Mouse (Mus musculus) G1E (cell line): Measurements from ENCODE around the gene Eef1akmt3. TPM values are rescaled to one million over a fixed set of nuclear protein-coding genes. Genes with fewer than 3 reads are reported as not detected.

Experiments
- ATAC-seq: 2 replicates; pipeline ENCODE4 v1.8.0; 2016; ENCODE audit warnings: mild to moderate bottlenecking; ENCODE audit not compliant: insufficient number of reproducible peaks, poor library complexity, low FRiP score, severe bottlenecking; ENCODE audit errors: extremely low read depth
- DNase-seq: peaks from one replicate; pipeline ENCODE4 v3.0.0; 2012; ENCODE audit warnings: low spot score
- H3K27me3 ChIP-seq: 2 replicates; pipeline ENCODE4 v1.6.1; 2012; ENCODE audit warnings: mild to moderate bottlenecking, low read length, inconsistent platforms; ENCODE audit not compliant: insufficient read depth
- H3K36me3 ChIP-seq: replicated peaks from 2 replicates; pipeline ENCODE3; 2012; ENCODE audit warnings: mild to moderate bottlenecking, inconsistent platforms
- H3K4me1 ChIP-seq: 2 replicates; pipeline ENCODE4 v1.6.1; 2012; ENCODE audit warnings: low read depth, low read length, inconsistent platforms, mixed read lengths; ENCODE audit not compliant: insufficient read depth
- H3K4me3 ChIP-seq: 2 replicates; pipeline ENCODE4 v1.5.1; 2012; ENCODE audit warnings: low read depth, mild to moderate bottlenecking, inconsistent platforms, low read length, moderate library complexity, mixed read lengths
- H3K9me3 ChIP-seq: replicated peaks from 2 replicates; pipeline ENCODE4 v1.6.1; 2012; ENCODE audit warnings: inconsistent platforms
- CTCF ChIP-seq: IDR thresholded peaks from 2 replicates; pipeline ENCODE4 v1.5.1; 2012; ENCODE audit warnings: low read depth, low read length, inconsistent platforms, mixed read lengths
- GATA1 ChIP-seq: IDR thresholded peaks from 2 replicates; pipeline ENCODE4 v1.6.1; 2012; ENCODE audit warnings: borderline replicate concordance, low read length, inconsistent platforms, mixed read lengths
- GATA2 ChIP-seq: IDR thresholded peaks from 2 replicates; pipeline ENCODE4 v1.6.1; 2012; ENCODE audit warnings: low read depth, low read length, inconsistent platforms, borderline replicate concordance
- POLR2AphosphoS5 ChIP-seq: IDR thresholded peaks from 2 replicates; pipeline ENCODE4 v1.6.1; 2012; ENCODE audit warnings: low read depth, low read length, inconsistent platforms; ENCODE audit not compliant: insufficient replicate concordance
- TAL1 ChIP-seq: conservative IDR thresholded peaks from 2 replicates; pipeline ENCODE4 v1.6.1; 2012; ENCODE audit warnings: low read depth, low read length, inconsistent platforms, mixed read lengths
- polyA plus RNA-seq: library from polyadenylated mRNA; stranded (reverse); fragments of >175 nt; gene quantifications from 2 replicates; pipeline ENCODE4 v1.2.3, GENCODE M21; 2012
- total RNA-seq, 2 experiments: library from RNA; stranded (forward) in 1 of 2; stranded (reverse) in 1 of 2; fragments of 200-1000 nt in 1 of 2; fragments of >200 nt in 1 of 2; fragmentation: Nextera tagmentation in 1 of 2; gene quantifications; 2 replicates each; pipeline ENCODE4 v1.2.3; 2014 to 2017

The Eef1akmt3 gene
- total and polyA plus RNA-seq, 3 experiments = 0.11 to 0.68 (median 0.17) TPM

DNA sequence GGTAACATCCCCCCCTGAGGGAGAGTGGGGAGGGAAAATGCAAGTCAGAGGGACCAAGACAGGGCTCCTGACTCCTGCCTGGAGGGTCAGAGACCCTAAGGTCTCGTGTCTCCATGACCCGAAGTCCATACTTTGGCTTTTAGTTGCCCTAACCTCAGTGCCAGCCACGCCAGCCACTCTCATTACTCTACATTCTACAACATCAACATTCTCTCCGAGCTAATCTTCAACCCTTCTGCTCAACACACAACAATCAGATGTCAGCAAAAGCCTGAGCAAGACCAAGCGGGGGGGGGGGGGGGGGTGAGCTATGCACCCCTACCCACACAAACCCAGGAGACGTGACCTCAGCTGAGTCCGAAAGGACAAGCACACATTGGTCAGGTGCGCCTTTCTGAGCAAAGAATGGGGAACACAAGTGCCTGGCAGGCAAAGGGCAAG lies 8.0 kb downstream of the Eef1akmt3 start:
- Histone ChIP-seq H3K27me3 (peaks cover 17% of the 10 kb centered on the region; the same call in 1 of the 2 replicates), H3K36me3 (peaks cover 11% of the 10 kb centered on the region), H3K4me1 (peaks cover 15% of the 10 kb centered on the region), H3K4me3 (no peak overlapping the region), H3K9me3 (no peaks in the 10 kb centered on the region)
- no peak for TF ChIP-seq CTCF
- no peak for TF ChIP-seq POLR2AphosphoS5
- TF ChIP-seq TAL1 = no peak
- no peak for TF ChIP-seq GATA1
- no peak for TF ChIP-seq GATA2
- no peak for DNase-seq
- no peak for ATAC-seq

GRCm38 (mm10) chr10:127030336-127031296 lies 10.7 kb downstream of the Eef1akmt3 start, which contains the start of gene Tsfm:
TSS of gene Tsfm (minus strand) at chr10:127030840.
- Histone ChIP-seq H3K36me3 (peaks cover 37% of the 10 kb centered on the region), H3K9me3 (no peaks in the 10 kb centered on the region), H3K4me3 (peak within 1 kb of the TSS; percentile 95), H3K4me1 (peaks cover 15% of the 10 kb centered on the region), H3K27me3 (peaks cover 4% of the 10 kb centered on the region; the same call in 1 of the 2 replicates)
- no peak for TF ChIP-seq GATA2
- TF ChIP-seq CTCF = peak; percentile 87
- DNase-seq (peak; percentile 89), ATAC-seq (peak; percentile 74)

- no peak overlapping the region for H3K4me3 ChIP-seq
- TF ChIP-seq POLR2AphosphoS5 (no peak), CTCF (no peak), TAL1 (no peak), GATA2 (no peak), GATA1 (no peak)
- peaks cover 31% of the 10 kb centered on the region for H3K36me3 ChIP-seq
- ATAC-seq (no peak), DNase-seq (no peak)
- no peaks in the 10 kb centered on the region for H3K9me3 ChIP-seq
- H3K27me3 ChIP-seq = peaks cover 28% of the 10 kb centered on the region
- no peaks in the 10 kb centered on the region; the same call in 1 of the 2 replicates for H3K4me1 ChIP-seq
Measured at GRCm38 (mm10) chr10:127018422-127018821, 22.9 kb downstream of the Eef1akmt3 start.

DNA sequence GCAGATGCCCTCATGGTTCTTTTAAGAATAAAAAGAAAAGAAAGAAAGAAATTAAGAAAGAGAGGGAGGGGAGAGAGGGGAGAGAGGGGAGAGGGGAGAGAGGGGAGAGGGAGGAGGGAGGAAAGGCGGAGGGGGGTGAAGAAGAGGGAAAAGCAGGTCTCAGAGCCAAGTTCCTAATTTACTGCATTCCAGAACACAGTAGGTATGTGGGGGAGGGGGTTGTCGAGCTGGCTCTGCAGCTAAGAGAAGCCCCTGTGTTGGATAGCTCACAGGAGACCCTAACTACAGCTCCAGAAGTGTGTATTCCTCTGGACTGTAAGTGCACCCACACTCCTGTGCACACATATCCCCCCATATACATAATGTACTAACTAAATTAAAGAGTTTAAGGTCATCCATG lies 24.2 kb downstream of the Eef1akmt3 start:
- no peak for DNase-seq
- no peaks in the 10 kb centered on the region for H3K9me3 ChIP-seq
- H3K36me3 ChIP-seq = peaks cover 19% of the 10 kb centered on the region
- no peak overlapping the region for H3K4me3 ChIP-seq
- ATAC-seq = no peak
- peaks cover 32% of the 10 kb centered on the region for H3K27me3 ChIP-seq
- no peaks in the 10 kb centered on the region for H3K4me1 ChIP-seq
- TF ChIP-seq CTCF (no peak), GATA1 (no peak), POLR2AphosphoS5 (no peak), TAL1 (no peak)

DNA sequence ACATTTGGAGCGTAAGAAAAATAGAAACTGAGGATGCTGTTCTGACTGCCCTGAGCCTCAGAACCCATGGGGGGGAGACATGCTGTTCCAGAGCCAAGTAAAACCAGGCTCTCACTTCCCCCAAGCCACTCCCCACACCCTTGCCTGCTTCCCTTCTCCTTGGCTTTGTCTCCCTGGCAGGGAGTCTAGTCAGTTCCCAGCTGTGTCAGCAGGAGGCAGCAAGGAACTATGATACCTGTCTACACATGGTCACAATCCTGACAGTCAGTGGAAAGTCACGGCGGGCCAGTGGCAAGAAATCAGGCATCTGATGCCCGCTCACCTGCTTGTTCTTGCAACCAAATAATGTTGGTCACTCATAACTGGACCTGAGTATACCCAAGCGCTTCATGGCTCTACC lies 24.8 kb downstream of the Eef1akmt3 start:
- DNase-seq = no peak
- Histone ChIP-seq H3K9me3 (no peaks in the 10 kb centered on the region), H3K27me3 (peaks cover 35% of the 10 kb centered on the region), H3K4me3 (no peak overlapping the region), H3K4me1 (no peaks in the 10 kb centered on the region), H3K36me3 (peaks cover 13% of the 10 kb centered on the region)
- no peak for ATAC-seq
- TF ChIP-seq TAL1 = no peak
- no peak for TF ChIP-seq CTCF
- no peak for TF ChIP-seq GATA2
- TF ChIP-seq GATA1 = no peak
- no peak for TF ChIP-seq POLR2AphosphoS5

DNA sequence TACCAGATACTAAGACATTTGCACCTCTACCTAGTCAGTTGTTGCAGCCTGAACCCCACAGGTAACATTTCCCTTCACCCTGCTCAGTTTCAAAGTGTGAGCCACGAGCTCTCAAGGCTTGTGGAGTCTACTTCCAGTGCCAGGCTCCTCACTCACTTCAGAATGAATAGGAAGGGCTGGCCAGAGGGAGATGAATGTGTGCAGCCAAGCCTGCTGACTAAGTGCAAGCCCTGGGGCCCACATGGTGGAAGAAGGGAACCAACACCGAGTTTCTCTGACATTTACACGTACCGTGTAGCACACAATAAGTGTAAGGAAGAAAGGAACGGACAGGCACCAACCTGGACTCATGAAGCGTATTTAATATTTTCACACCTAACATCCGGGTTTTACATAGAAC lies 37.5 kb downstream of the Eef1akmt3 start:
- DNase-seq (no peak), ATAC-seq (no peak)
- Histone ChIP-seq H3K27me3 (peaks cover 40% of the 10 kb centered on the region), H3K9me3 (no peaks in the 10 kb centered on the region), H3K36me3 (peaks cover 11% of the 10 kb centered on the region), H3K4me3 (no peak overlapping the region), H3K4me1 (peaks cover 12% of the 10 kb centered on the region)
- TF ChIP-seq TAL1 (no peak), CTCF (no peak)
